Mouse (Mus musculus): ENCODE data around the gene Pon2. TPM values are rescaled to one million over a fixed set of nuclear protein-coding genes. Genes with fewer than 3 reads are reported as not detected.
"Not testable (repeated sequence)": the region's sequence is repeated elsewhere in the genome, so short reads cannot be mapped to it uniquely, and the experiment has no call there.

Gene Pon2
- total RNA-seq, 2 experiments from 2014 or later = 15.6 to 18.3 TPM

DNA sequence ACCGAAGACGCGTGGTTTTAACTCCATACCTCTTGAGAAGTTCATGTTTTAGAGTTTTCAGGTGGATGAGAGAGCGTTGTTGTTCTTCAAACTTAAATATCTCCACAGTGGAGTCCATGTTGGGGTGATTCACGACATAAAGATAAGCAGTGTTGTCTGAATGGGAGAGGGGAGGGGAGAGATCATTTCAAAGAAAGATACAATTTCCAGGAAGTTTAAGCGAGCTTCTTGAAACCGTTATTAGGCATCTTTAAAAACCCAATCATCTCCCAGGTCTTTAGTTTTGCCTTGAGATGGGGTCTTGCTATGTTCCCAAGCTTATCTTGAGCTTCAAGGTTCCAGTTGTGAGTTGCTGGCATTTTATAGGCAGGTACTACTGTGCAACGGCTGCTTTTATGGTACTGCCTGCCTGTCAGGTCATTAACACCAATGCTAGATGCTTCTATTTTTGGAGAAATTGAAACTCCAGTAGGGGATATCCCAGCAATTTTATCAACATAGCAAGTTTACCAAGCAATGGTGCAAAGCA, 61.3 kb downstream of the Pon2 start:
- no peak for DNase-seq (ENCODE audit: low spot score)
- intact Hi-C loops (cut with DNase I) = no loop called here

DNA sequence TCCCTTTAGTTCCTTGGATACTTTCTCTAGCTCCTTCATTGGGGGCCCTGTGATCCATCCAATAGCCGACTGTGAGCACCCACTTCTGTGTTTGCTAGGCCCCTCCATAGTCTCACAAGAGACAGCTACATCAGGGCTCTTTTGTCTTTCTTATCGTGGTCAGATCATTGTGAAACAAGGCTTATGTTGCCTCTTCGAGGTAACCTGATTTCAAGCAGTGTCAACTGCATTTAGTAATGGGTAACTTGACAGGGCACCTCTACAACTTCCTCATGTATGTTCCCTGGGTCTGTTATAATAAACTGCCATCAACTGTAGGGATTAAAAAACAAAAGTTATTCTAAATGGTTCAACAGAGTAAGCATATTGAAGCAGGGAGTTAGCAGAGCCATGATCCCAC, 63.7 kb downstream of the Pon2 start:
- no peak for DNase-seq (ENCODE audit: low spot score)
- intact Hi-C loops (cut with DNase I) = no loop called here

DNA sequence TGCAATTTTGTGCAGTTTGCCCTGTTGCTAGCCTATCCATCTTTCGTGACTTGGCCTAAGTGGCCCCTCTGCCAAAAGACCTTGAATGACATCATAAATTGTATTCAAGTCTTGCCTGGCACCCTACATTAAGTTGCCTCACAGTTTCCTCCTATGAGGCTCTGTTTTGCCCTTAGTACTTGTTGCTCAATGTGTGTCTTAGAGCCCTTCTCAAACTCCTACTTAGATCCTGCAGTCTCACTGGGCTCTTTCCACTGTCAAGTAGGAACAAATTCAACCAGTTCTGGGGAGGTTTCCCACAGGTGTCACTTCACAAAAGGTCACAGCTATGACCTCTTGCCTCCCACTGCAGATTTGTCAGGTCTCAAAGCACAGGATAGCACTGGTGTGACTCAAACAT, 64.4 kb downstream of the Pon2 start:
- intact Hi-C loops (cut with DNase I) = no loop called here

DNA sequence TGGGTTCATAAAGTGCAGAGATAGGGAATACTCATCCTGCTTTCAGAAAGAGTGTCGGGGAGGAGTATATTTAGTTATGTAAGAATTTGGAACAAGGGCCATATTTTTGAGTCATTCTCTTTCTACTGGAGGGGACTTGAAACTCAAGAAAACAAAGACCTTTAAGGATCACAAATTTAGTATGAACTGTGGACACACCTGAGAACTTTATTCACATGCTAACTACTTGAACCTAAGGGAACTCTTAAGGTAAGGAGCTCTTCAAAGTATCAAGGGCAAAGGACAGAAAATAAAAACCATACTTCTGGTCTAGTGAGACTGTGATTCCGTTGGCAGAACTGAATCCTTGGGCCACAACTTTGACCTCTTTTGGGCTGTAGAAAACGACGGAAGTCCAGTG, 66.2 kb downstream of the Pon2 start:
- intact Hi-C loops (cut with DNase I) = no loop called here
- no peak for DNase-seq (ENCODE audit: low spot score)

More for the DNA sequence above, 64.4 kb downstream of the Pon2 start:
- no peak for DNase-seq (ENCODE audit: low spot score)

DNA sequence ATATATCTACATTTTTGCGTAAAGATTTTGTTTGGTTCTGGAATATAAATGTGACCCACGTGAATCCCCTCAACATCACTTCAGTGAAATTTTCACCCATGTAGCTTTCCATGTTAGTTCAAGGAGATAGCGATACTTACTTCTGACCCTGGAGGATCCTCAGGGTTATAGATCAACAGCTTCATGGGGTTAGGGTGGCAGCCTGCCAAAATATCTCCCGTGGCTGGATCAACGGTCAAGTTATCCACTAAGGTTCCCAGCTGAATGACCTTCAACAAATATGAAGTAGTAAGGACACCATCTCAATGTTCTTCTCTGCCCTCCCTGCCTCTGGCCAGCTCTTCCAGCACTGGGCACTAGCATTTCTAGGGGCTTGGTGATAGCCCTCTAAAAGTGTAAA, 68.0 kb downstream of the Pon2 start:
- DNase-seq (ENCODE audit: low spot score) = no peak
- intact Hi-C loops (cut with DNase I) = no loop called here

DNA sequence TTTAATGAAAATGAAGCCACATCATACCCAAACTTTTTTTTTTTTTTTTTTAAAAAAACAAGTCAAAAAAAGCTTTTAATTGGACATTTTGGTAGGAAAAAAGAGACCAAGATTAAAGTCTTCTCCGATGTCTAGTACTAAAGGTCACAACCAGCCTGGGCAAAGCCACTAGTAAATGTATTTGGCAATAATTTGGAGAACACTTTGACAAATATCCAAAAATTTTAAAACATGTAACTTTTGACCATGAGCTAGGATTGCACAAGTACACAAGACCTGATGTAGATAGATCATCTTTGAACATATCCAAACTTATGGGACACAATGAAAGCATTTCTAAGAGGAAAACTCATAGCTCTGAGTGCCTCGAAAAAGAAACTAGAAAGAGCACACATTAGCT, 74.7 kb downstream of the Pon2 start:
- DNase-seq (ENCODE audit: low spot score); intact Hi-C loops (cut with DNase I): not testable (repeated sequence)

DNA sequence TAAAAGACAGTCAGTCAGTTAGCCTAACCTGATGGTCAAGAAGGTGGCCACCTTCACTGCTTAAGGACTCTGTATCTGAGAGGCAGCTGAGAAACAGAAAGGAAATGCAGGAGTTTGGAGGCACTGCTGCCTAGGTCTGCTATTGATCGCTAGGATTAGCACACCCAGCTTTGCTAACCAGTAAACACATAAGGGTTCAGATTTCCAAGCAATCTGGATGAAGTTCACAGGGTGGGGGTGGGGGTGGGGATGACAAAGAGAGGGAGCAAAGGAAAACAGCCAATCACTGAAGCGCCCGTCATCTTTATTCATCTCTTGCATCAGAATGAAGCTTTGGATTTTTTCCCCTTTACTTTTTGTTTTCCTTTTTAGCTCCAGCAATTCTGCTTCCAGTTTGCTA, 76.2 kb downstream of the Pon2 start:
- DNase-seq (ENCODE audit: low spot score) = no peak

DNA sequence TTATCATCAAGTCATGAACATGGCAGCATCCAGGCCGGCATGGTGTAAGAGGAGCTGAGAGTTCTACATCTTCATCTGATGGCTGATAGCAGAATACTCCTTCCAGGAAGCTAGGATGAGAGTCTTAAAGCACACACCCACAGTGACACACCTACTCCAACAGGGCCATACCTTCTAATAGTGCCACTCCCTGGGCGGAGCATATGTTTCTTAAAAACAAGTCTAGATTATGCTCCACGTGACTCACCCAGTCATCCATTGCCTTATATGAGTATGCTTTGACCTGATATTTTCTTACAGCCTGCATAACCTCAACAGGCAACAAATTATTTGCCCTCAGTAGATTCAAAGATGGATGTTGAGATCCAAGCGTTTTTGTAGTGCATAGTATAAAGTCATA, 80.1 kb downstream of the Pon2 start:
- intact Hi-C loops (cut with DNase I) = no loop called here

More for the DNA sequence above, 76.2 kb downstream of the Pon2 start:
- intact Hi-C loops (cut with DNase I) = no loop called here

More for the DNA sequence above, 80.1 kb downstream of the Pon2 start:
- DNase-seq (ENCODE audit: low spot score) = no peak

Other genes starting within 250 kb of the Pon2 start
- gene Pon1, start 104.5 kb downstream of the Pon2 start, total RNA-seq (2021) = not detected
- gene Pon3, start 42.2 kb downstream of the Pon2 start, total RNA-seq (2021) = 10 to 100 TPM; 19.4 to 20.0 TPM
- 1 to 10 TPM; 6.2 to 9.7 TPM for gene Asb4, start 84.9 kb upstream of the Pon2 start, total RNA-seq (2021)
- 100 to 1,000 TPM; 594 to 699 TPM for gene Pdk4, start 197.9 kb upstream of the Pon2 start, total RNA-seq (2021)

Data from heart, postnatal 25 days (tissue).